8 mouse cellular contexts compared by ENCODE assay signal in genomic region chr4:116986400-116987121, GRCm38 (mm10). TPM values are rescaled to one million over a fixed set of nuclear protein-coding genes. Genes with fewer than 3 reads are reported as not detected.
DNase-seq lines count a peak whose midpoint lies in the region; ATAC-seq and TF ChIP-seq lines count a peak whose summit lies in the region.

No protein-coding gene starts in this region.

- peak; percentile 79 for TF ChIP-seq CTCF in cerebellum, adult 2 months (IDR thresholded peaks at IDR 0.05; ENCODE audit: borderline replicate concordance, insufficient read depth, low read depth, low read length)
- TF ChIP-seq CTCF in forebrain, postnatal 0 days (IDR thresholded peaks at IDR 0.05; ENCODE audit: low read depth): peak; percentile 95

- no peak overlapping the region for H3K27ac ChIP-seq in cerebellum, adult 2 months (ENCODE audit: insufficient read depth, low read length)
- no peak overlapping the region for H3K27ac ChIP-seq in forebrain, postnatal 0 days (ENCODE audit: low read depth, low read length)
- no peak overlapping the region for H3K27ac ChIP-seq in hindbrain, embryonic 16.5 days (ENCODE audit: low read depth, low read length)

- DNase-seq in MEL-GATA-1-ER (ENCODE audit: extremely low read depth, low read depth): peak; percentile 71
- peak; percentile 79 to 82 for DNase-seq in cerebellum, adult 2 months
- DNase-seq in forebrain, postnatal 0 days: peak; percentile 83
- DNase-seq in layer of hippocampus, postnatal 36 days: peak; percentile 68 to 74
- peak; percentile 89 to 92 for DNase-seq in lung, postnatal 4 days
- peak; percentile 65 for DNase-seq in retina, postnatal 7 days (ENCODE audit: low read depth, low spot score)
- peak; percentile 38 for DNase-seq in urinary bladder, postnatal 25 days (ENCODE audit: low spot score)

- no peak overlapping the region for H3K4me3 ChIP-seq in cerebellum, adult 2 months (replicated peaks; ENCODE audit: insufficient read depth, low read depth, low read length)
- H3K4me3 ChIP-seq in forebrain, postnatal 0 days (ENCODE audit: low read depth, low read length): no peak overlapping the region
- no peak overlapping the region for H3K4me3 ChIP-seq in hindbrain, embryonic 16.5 days (ENCODE audit: low read length)

- peaks cover 49% of the 10 kb centered on the region for H3K36me3 ChIP-seq in forebrain, postnatal 0 days (ENCODE audit: insufficient read depth)
- peaks cover 17% of the 10 kb centered on the region for H3K36me3 ChIP-seq in hindbrain, embryonic 16.5 days (ENCODE audit: control insufficient read depth, insufficient read depth, low read length)

- no peak overlapping the region for H3K9ac ChIP-seq in forebrain, postnatal 0 days
- H3K9ac ChIP-seq in hindbrain, embryonic 16.5 days (ENCODE audit: low read depth, low read length): no peak overlapping the region

- no peak overlapping the region for H3K4me2 ChIP-seq in forebrain, postnatal 0 days (ENCODE audit: low read depth)
- H3K4me2 ChIP-seq in hindbrain, embryonic 16.5 days (ENCODE audit: low read length): no peak overlapping the region

- 33% methylated on average over 17 of the region's 17 CpGs for WGBS in cerebellum, adult 2 months
- 60% methylated on average over 17 of the region's 17 CpGs for WGBS in forebrain, postnatal 0 days
- 58% methylated on average over 17 of the region's 17 CpGs for WGBS in hindbrain, embryonic 16.5 days

- H3K4me1 ChIP-seq in cerebellum, adult 2 months (ENCODE audit: control insufficient read depth, insufficient read depth, low read length): peaks cover 15% of the 10 kb centered on the region
- no peaks in the 10 kb centered on the region for H3K4me1 ChIP-seq in forebrain, postnatal 0 days (ENCODE audit: insufficient read depth)
- H3K4me1 ChIP-seq in hindbrain, embryonic 16.5 days (ENCODE audit: control insufficient read depth, insufficient read depth, low read depth, low read length): no peaks in the 10 kb centered on the region

- no peaks in the 10 kb centered on the region for H3K27me3 ChIP-seq in cerebellum, adult 2 months (ENCODE audit: control insufficient read depth, insufficient read depth, low read length)
- H3K27me3 ChIP-seq in forebrain, postnatal 0 days (ENCODE audit: insufficient read depth, low read length): no peaks in the 10 kb centered on the region
- H3K27me3 ChIP-seq in hindbrain, embryonic 16.5 days (replicated peaks; ENCODE audit: control insufficient read depth, insufficient read depth, low read length): no peaks in the 10 kb centered on the region

- TF ChIP-seq POLR2A in cerebellum, adult 2 months (IDR thresholded peaks at IDR 0.05; ENCODE audit: borderline replicate concordance, insufficient read depth, low read length): no peak

- H3K9me3 ChIP-seq in forebrain, postnatal 0 days (ENCODE audit: low read length): no peaks in the 10 kb centered on the region
- H3K9me3 ChIP-seq in hindbrain, embryonic 16.5 days (ENCODE audit: control insufficient read depth, low read length): no peaks in the 10 kb centered on the region

- ATAC-seq in forebrain, postnatal 0 days: peak; percentile 93
- ATAC-seq in hindbrain, embryonic 16.5 days: peak; percentile 85

RNA-seq across cellular contexts. Expression of gene Urod, which starts 7.7 kb away (rescaled TPM):
- polyA plus RNA-seq in cerebellum, adult 2 months (2012; rRNA removed): 107 and 109 TPM in 2 replicates
- 33.1 and 33.4 TPM in 2 replicates for total RNA-seq in forebrain, postnatal 0 days (2014; rRNA removed)
- 43.3 and 44.1 TPM in 2 replicates for polyA plus RNA-seq in forebrain, postnatal 0 days (2015; fragmentation: Nextera tagmentation; extraction: Ambion mirVana)
- polyA plus RNA-seq in hindbrain, embryonic 16.5 days (2015; fragmentation: Nextera tagmentation; extraction: Ambion mirVana): 59.8 and 60.2 TPM in 2 replicates
- total RNA-seq in layer of hippocampus, postnatal 36 days (2021): 10 to 100 TPM; 60.1 to 71.0 TPM

RNA-seq across cellular contexts. Expression of gene Hectd3, which starts 8.6 kb away (rescaled TPM):
- polyA plus RNA-seq in cerebellum, adult 2 months (2012; rRNA removed): 69.5 and 73.1 TPM in 2 replicates
- 45.4 and 53.2 TPM in 2 replicates for total RNA-seq in forebrain, postnatal 0 days (2014; rRNA removed)
- polyA plus RNA-seq in forebrain, postnatal 0 days (2015; fragmentation: Nextera tagmentation; extraction: Ambion mirVana): 19.6 and 22.9 TPM in 2 replicates
- 22.0 and 23.9 TPM in 2 replicates for polyA plus RNA-seq in hindbrain, embryonic 16.5 days (2015; fragmentation: Nextera tagmentation; extraction: Ambion mirVana)
- 10 to 100 TPM; 41.3 to 41.5 TPM for total RNA-seq in layer of hippocampus, postnatal 36 days (2021)

RNA-seq across cellular contexts. Expression of gene Eif2b3, which starts 32.6 kb away (rescaled TPM):
- 26.1 and 26.3 TPM in 2 replicates for polyA plus RNA-seq in cerebellum, adult 2 months (2012; rRNA removed)
- 21.8 and 24.7 TPM in 2 replicates for total RNA-seq in forebrain, postnatal 0 days (2014; rRNA removed)
- polyA plus RNA-seq in forebrain, postnatal 0 days (2015; fragmentation: Nextera tagmentation; extraction: Ambion mirVana): 54.1 and 59.9 TPM in 2 replicates
- 44.9 and 47.5 TPM in 2 replicates for polyA plus RNA-seq in hindbrain, embryonic 16.5 days (2015; fragmentation: Nextera tagmentation; extraction: Ambion mirVana)
- total RNA-seq in layer of hippocampus, postnatal 36 days (2021): 10 to 100 TPM; 18.7 to 18.9 TPM

Comparison
In these comparisons a context has a peak if more than half of its experiments do, and no peak if none do; other contexts are left out.
1. DNase-seq: peak in every context shown above with its lines; median percentile 90 in lung, postnatal 4 days; 83 in forebrain, postnatal 0 days; 80 in cerebellum, adult 2 months; 71 in MEL-GATA-1-ER; 71 in layer of hippocampus, postnatal 36 days; 65 in retina, postnatal 7 days; 38 in urinary bladder, postnatal 25 days.